Mouse (Mus musculus) midbrain, embryonic 15.5 days (tissue): Measurements from ENCODE around the gene Mettl24. TPM values are rescaled to one million over a fixed set of nuclear protein-coding genes. Genes with fewer than 3 reads are reported as not detected.
"Not testable (repeated sequence)": the region's sequence is repeated elsewhere in the genome, so short reads cannot be mapped to it uniquely, and the experiment has no call there.

Experiments used
- ATAC-seq: fragments of 200-750 bp; cut with Nextera tagmentation; replicated peaks from 2 replicates; pipeline ENCODE4 v1.8.0; 2017; ENCODE audit warnings: moderate TSS enrichment
- H3K27ac ChIP-seq: fragments of 300-500 bp; sonication (generic); 2 replicates; pipeline ENCODE4 v1.5.1; 2015; ENCODE audit warnings: mild to moderate bottlenecking, inconsistent platforms
- H3K27me3 ChIP-seq: fragments of 300-500 bp; sonication (generic); replicated peaks from 2 replicates; pipeline ENCODE4 v1.6.1; 2015; ENCODE audit warnings: inconsistent platforms
- H3K36me3 ChIP-seq: fragments of 300-500 bp; sonication (generic); replicated peaks from 2 replicates; pipeline ENCODE4 v1.6.1; 2015; ENCODE audit warnings: inconsistent platforms
- H3K4me1 ChIP-seq: fragments of 300-500 bp; sonication (generic); 2 replicates; pipeline ENCODE4 v1.6.1; 2015; ENCODE audit warnings: inconsistent platforms
- H3K4me2 ChIP-seq: fragments of 300-500 bp; sonication (generic); 2 replicates; pipeline ENCODE4 v1.6.1; 2015; ENCODE audit warnings: inconsistent platforms, mild to moderate bottlenecking, moderate library complexity
- H3K4me3 ChIP-seq: fragments of 300-500 bp; sonication (generic); 2 replicates; pipeline ENCODE4 v1.5.1; 2015; ENCODE audit warnings: mild to moderate bottlenecking, inconsistent platforms
- H3K9ac ChIP-seq: fragments of 300-500 bp; sonication (generic); 2 replicates; pipeline ENCODE4 v1.6.1; 2015; ENCODE audit warnings: mild to moderate bottlenecking, inconsistent platforms
- H3K9me3 ChIP-seq: fragments of 300-500 bp; sonication (generic); 2 replicates; pipeline ENCODE4 v1.6.1; 2016; ENCODE audit warnings: inconsistent platforms
- WGBS: fragments of 180-500 bp; shearing (Covaris S2); methylation state at CpG from one replicate; pipeline ENCODE4 v1.1.7; 2015; ENCODE audit warnings: mixed read lengths; 5-methylcytosine and 5-hydroxymethylcytosine counted together
- polyA plus RNA-seq: library from polyadenylated mRNA; unstranded; fragments of >200 nt; fragmentation: Nextera tagmentation; extraction: Ambion mirVana; gene quantifications from 2 replicates; pipeline ENCODE4 v1.2.1, GENCODE M21; 2015

The Mettl24 gene
- polyA plus RNA-seq, 1 experiment from 2014 or later = 0.71 TPM

GRCm38 (mm10) chr10:40778472-40778871, 95.4 kb downstream of the Mettl24 start:
- Histone ChIP-seq H3K27ac (no peak overlapping the region), H3K4me2 (no peak overlapping the region), H3K4me1 (peaks cover 10% of the 10 kb centered on the region), H3K36me3 (no peaks in the 10 kb centered on the region), H3K27me3 (no peaks in the 10 kb centered on the region), H3K4me3 (no peak overlapping the region), H3K9ac (no peak overlapping the region), H3K9me3 (no peaks in the 10 kb centered on the region)
- no peak for ATAC-seq
- 63% methylated on average over 4 of the region's 4 CpGs for WGBS

- Histone ChIP-seq H3K4me3 (no peak overlapping the region), H3K4me1 (no peaks in the 10 kb centered on the region), H3K9ac (no peak overlapping the region), H3K36me3 (no peaks in the 10 kb centered on the region), H3K27ac (no peak overlapping the region), H3K27me3 (no peaks in the 10 kb centered on the region), H3K9me3 (no peaks in the 10 kb centered on the region), H3K4me2 (no peak overlapping the region)
- ATAC-seq = no peak
- 84% methylated on average over 3 of the region's 3 CpGs for WGBS
These were observed 107.3 kb downstream of the Mettl24 start for GRCm38 (mm10) chr10:40790406-40790805.

- 78% methylated on average over 3 of the region's 3 CpGs for WGBS
- H3K36me3 ChIP-seq = no peaks in the 10 kb centered on the region
These were observed 109.0 kb downstream of the Mettl24 start for GRCm38 (mm10) chr10:40792115-40792514.

GRCm38 (mm10) chr10:40805221-40805620, 122.1 kb downstream of the Mettl24 start:
- Histone ChIP-seq H3K36me3 (no peaks in the 10 kb centered on the region), H3K4me1 (no peaks in the 10 kb centered on the region), H3K27ac (no peak overlapping the region), H3K4me2 (no peak overlapping the region), H3K4me3 (no peak overlapping the region), H3K9me3 (no peaks in the 10 kb centered on the region), H3K9ac (no peak overlapping the region), H3K27me3 (no peaks in the 10 kb centered on the region)
- no peak for ATAC-seq
- WGBS = 70% methylated on average over 1 of the region's 1 CpGs

More at GRCm38 (mm10) chr10:40792115-40792514, 109.0 kb downstream of the Mettl24 start:
- H3K27me3 ChIP-seq = no peaks in the 10 kb centered on the region
- H3K9me3 ChIP-seq = no peaks in the 10 kb centered on the region
- H3K4me2 ChIP-seq = no peak overlapping the region
- H3K4me1 ChIP-seq = no peaks in the 10 kb centered on the region
- no peak overlapping the region for H3K27ac ChIP-seq
- ATAC-seq = no peak
- H3K9ac ChIP-seq = no peak overlapping the region
- no peak overlapping the region for H3K4me3 ChIP-seq

- H3K27me3 ChIP-seq = no peaks in the 10 kb centered on the region
- WGBS = 85% methylated on average over 4 of the region's 4 CpGs
- H3K9ac ChIP-seq = no peak overlapping the region
- no peak overlapping the region for H3K27ac ChIP-seq
- no peak for ATAC-seq
- no peaks in the 10 kb centered on the region for H3K4me1 ChIP-seq
- H3K9me3 ChIP-seq = no peaks in the 10 kb centered on the region
- no peak overlapping the region for H3K4me2 ChIP-seq
- H3K36me3 ChIP-seq = no peaks in the 10 kb centered on the region
- no peak overlapping the region for H3K4me3 ChIP-seq
These were observed 123.1 kb downstream of the Mettl24 start for GRCm38 (mm10) chr10:40806221-40806620.

GRCm38 (mm10) chr10:40809411-40809910, 126.4 kb downstream of the Mettl24 start:
- ATAC-seq, H3K4me3 ChIP-seq, H3K9ac ChIP-seq, H3K27me3 ChIP-seq, H3K36me3 ChIP-seq, H3K4me2 ChIP-seq, H3K27ac ChIP-seq, H3K9me3 ChIP-seq, H3K4me1 ChIP-seq: not testable (repeated sequence)
- WGBS = 28% methylated on average over 5 of the region's 5 CpGs

- no peak overlapping the region for H3K9ac ChIP-seq
- H3K4me3 ChIP-seq = no peak overlapping the region
- H3K9me3 ChIP-seq = no peaks in the 10 kb centered on the region
- no peaks in the 10 kb centered on the region for H3K27me3 ChIP-seq
- no peak overlapping the region for H3K27ac ChIP-seq
- H3K36me3 ChIP-seq = no peaks in the 10 kb centered on the region
- 61% methylated on average over 4 of the region's 4 CpGs for WGBS
- H3K4me2 ChIP-seq = no peak overlapping the region
- no peaks in the 10 kb centered on the region for H3K4me1 ChIP-seq
- ATAC-seq = no peak
These were observed 130.5 kb downstream of the Mettl24 start for GRCm38 (mm10) chr10:40813627-40814026.

GRCm38 (mm10) chr10:40816471-40816870, 133.4 kb downstream of the Mettl24 start:
- H3K4me2 ChIP-seq = no peak overlapping the region
- H3K27ac ChIP-seq = no peak overlapping the region
- 60% methylated on average over 6 of the region's 6 CpGs for WGBS
- no peaks in the 10 kb centered on the region for H3K27me3 ChIP-seq
- no peaks in the 10 kb centered on the region for H3K4me1 ChIP-seq
- no peak overlapping the region for H3K4me3 ChIP-seq
- ATAC-seq = no peak
- no peaks in the 10 kb centered on the region for H3K36me3 ChIP-seq
- no peaks in the 10 kb centered on the region for H3K9me3 ChIP-seq
- no peak overlapping the region for H3K9ac ChIP-seq

GRCm38 (mm10) chr10:40825952-40826351, 142.9 kb downstream of the Mettl24 start:
- 69% methylated on average over 6 of the region's 6 CpGs for WGBS
- no peaks in the 10 kb centered on the region for H3K27me3 ChIP-seq
- H3K27ac ChIP-seq = no peak overlapping the region
- no peak overlapping the region for H3K9ac ChIP-seq
- no peak for ATAC-seq
- H3K4me1 ChIP-seq = no peaks in the 10 kb centered on the region
- H3K9me3 ChIP-seq = no peaks in the 10 kb centered on the region
- no peak overlapping the region for H3K4me3 ChIP-seq
- 0 out of 2 replicates have a peak, but pooled peaks cover 2% of the 10 kb centered on the region for H3K36me3 ChIP-seq
- no peak overlapping the region for H3K4me2 ChIP-seq

- WGBS = 89% methylated on average over 4 of the region's 4 CpGs
- H3K9me3 ChIP-seq = no peaks in the 10 kb centered on the region
- H3K4me2 ChIP-seq = no peak overlapping the region
- no peaks in the 10 kb centered on the region for H3K27me3 ChIP-seq
- H3K9ac ChIP-seq = no peak overlapping the region
- ATAC-seq = no peak
- H3K4me3 ChIP-seq = no peak overlapping the region
- no peak overlapping the region for H3K27ac ChIP-seq
- 0 out of 2 replicates have a peak, but pooled peaks cover 2% of the 10 kb centered on the region for H3K36me3 ChIP-seq
- no peaks in the 10 kb centered on the region for H3K4me1 ChIP-seq
These were observed 144.6 kb downstream of the Mettl24 start for GRCm38 (mm10) chr10:40827706-40828105.

- 89% methylated on average over 3 of the region's 3 CpGs for WGBS
- H3K27ac ChIP-seq = no peak overlapping the region
- H3K27me3 ChIP-seq = no peaks in the 10 kb centered on the region
- no peak overlapping the region for H3K9ac ChIP-seq
- no peak overlapping the region for H3K4me2 ChIP-seq
- no peak for ATAC-seq
- no peak overlapping the region for H3K4me3 ChIP-seq
- H3K36me3 ChIP-seq = peaks cover 7% of the 10 kb centered on the region; the same call in 1 of the 2 replicates
- H3K9me3 ChIP-seq = no peaks in the 10 kb centered on the region
- H3K4me1 ChIP-seq = no peaks in the 10 kb centered on the region
These were observed 147.2 kb downstream of the Mettl24 start for GRCm38 (mm10) chr10:40830312-40830711.

GRCm38 (mm10) chr10:40831267-40831666, 148.2 kb downstream of the Mettl24 start:
- Histone ChIP-seq H3K4me1 (no peaks in the 10 kb centered on the region), H3K36me3 (peaks cover 9% of the 10 kb centered on the region; the same call in 1 of the 2 replicates), H3K27me3 (no peaks in the 10 kb centered on the region), H3K9me3 (no peaks in the 10 kb centered on the region), H3K4me2 (no peak overlapping the region), H3K9ac (no peak overlapping the region), H3K27ac (no peak overlapping the region), H3K4me3 (no peak overlapping the region)
- WGBS = 87% methylated on average over 6 of the region's 7 CpGs
- no peak for ATAC-seq

- Histone ChIP-seq H3K4me2 (no peak overlapping the region), H3K27ac (no peak overlapping the region), H3K9ac (no peak overlapping the region), H3K4me1 (peaks cover 6% of the 10 kb centered on the region; the same call in 1 of the 2 replicates), H3K4me3 (no peak overlapping the region), H3K9me3 (no peaks in the 10 kb centered on the region), H3K36me3 (peaks cover 21% of the 10 kb centered on the region; the same call in 1 of the 2 replicates), H3K27me3 (no peaks in the 10 kb centered on the region)
- no peak for ATAC-seq
- 86% methylated on average over 5 of the region's 5 CpGs for WGBS
These were observed 157.0 kb downstream of the Mettl24 start for GRCm38 (mm10) chr10:40840086-40840485.
